Mouse (Mus musculus): ENCODE results near the gene Dop1b. TPM values are rescaled to one million over a fixed set of nuclear protein-coding genes. Genes with fewer than 3 reads are reported as not detected.
A peak's percentile ranks its signal among the peaks of the same experiment; 100 is the strongest.

Gene Dop1b
- polyA plus RNA-seq, 1 experiment = 18.9 TPM

- Histone ChIP-seq H3K4me1 (ENCODE audit: control insufficient read depth, insufficient read depth, insufficient read length, low read length) (peaks cover 15% of the 10 kb centered on the region), H3K27ac (replicated peaks; ENCODE audit: low read depth, low read length) (peak overlapping the region; percentile 14; the same call in 1 of the 2 replicates), H3K4me3 (ENCODE audit: insufficient read depth, low read depth, low read length) (no peak overlapping the region)
Measured at GRCm38 (mm10) chr16:93729801-93730721, 18.4 kb downstream of the Dop1b start.

- Histone ChIP-seq H3K4me1 (ENCODE audit: control insufficient read depth, insufficient read depth, insufficient read length, low read length) (peaks cover 15% of the 10 kb centered on the region), H3K4me3 (ENCODE audit: insufficient read depth, low read depth, low read length) (no peak overlapping the region), H3K27ac (replicated peaks; ENCODE audit: low read depth, low read length) (no peak overlapping the region)
Measured at GRCm38 (mm10) chr16:93731310-93731709, 19.6 kb downstream of the Dop1b start.

GRCm38 (mm10) chr16:93732875-93733569 lies 21.3 kb downstream of the Dop1b start:
- H3K4me1 ChIP-seq (ENCODE audit: control insufficient read depth, insufficient read depth, insufficient read length, low read length) = peaks cover 15% of the 10 kb centered on the region
- peak overlapping the region; percentile 49 for H3K27ac ChIP-seq (replicated peaks; ENCODE audit: low read depth, low read length)
- H3K4me3 ChIP-seq (ENCODE audit: insufficient read depth, low read depth, low read length) = no peak overlapping the region

- Histone ChIP-seq H3K4me1 (ENCODE audit: control insufficient read depth, insufficient read depth, insufficient read length, low read length) (no peaks in the 10 kb centered on the region), H3K4me3 (ENCODE audit: insufficient read depth, low read depth, low read length) (no peak overlapping the region), H3K27ac (replicated peaks; ENCODE audit: low read depth, low read length) (no peak overlapping the region)
Measured at GRCm38 (mm10) chr16:93739251-93739650, 27.5 kb downstream of the Dop1b start.

GRCm38 (mm10) chr16:93742903-93743302 lies 31.2 kb downstream of the Dop1b start:
- Histone ChIP-seq H3K27ac (replicated peaks; ENCODE audit: low read depth, low read length) (no peak overlapping the region), H3K4me1 (ENCODE audit: control insufficient read depth, insufficient read depth, insufficient read length, low read length) (no peaks in the 10 kb centered on the region), H3K4me3 (ENCODE audit: insufficient read depth, low read depth, low read length) (no peak overlapping the region)

GRCm38 (mm10) chr16:93744049-93744490 lies 32.4 kb downstream of the Dop1b start:
- Histone ChIP-seq H3K27ac (replicated peaks; ENCODE audit: low read depth, low read length) (no peak overlapping the region), H3K4me3 (ENCODE audit: insufficient read depth, low read depth, low read length) (no peak overlapping the region), H3K4me1 (ENCODE audit: control insufficient read depth, insufficient read depth, insufficient read length, low read length) (no peaks in the 10 kb centered on the region)

- Histone ChIP-seq H3K4me3 (ENCODE audit: insufficient read depth, low read depth, low read length) (no peak overlapping the region), H3K4me1 (ENCODE audit: control insufficient read depth, insufficient read depth, insufficient read length, low read length) (no peaks in the 10 kb centered on the region), H3K27ac (replicated peaks; ENCODE audit: low read depth, low read length) (no peak overlapping the region)
Measured at GRCm38 (mm10) chr16:93744804-93745340, 33.2 kb downstream of the Dop1b start.

- no peak overlapping the region for H3K4me3 ChIP-seq (ENCODE audit: insufficient read depth, low read depth, low read length)
- no peak overlapping the region for H3K27ac ChIP-seq (replicated peaks; ENCODE audit: low read depth, low read length)
- no peaks in the 10 kb centered on the region for H3K4me1 ChIP-seq (ENCODE audit: control insufficient read depth, insufficient read depth, insufficient read length, low read length)
Measured at GRCm38 (mm10) chr16:93746397-93746796, 34.7 kb downstream of the Dop1b start.

- H3K4me3 ChIP-seq (ENCODE audit: insufficient read depth, low read depth, low read length) = no peak overlapping the region
- no peaks in the 10 kb centered on the region for H3K4me1 ChIP-seq (ENCODE audit: control insufficient read depth, insufficient read depth, insufficient read length, low read length)
- H3K27ac ChIP-seq (replicated peaks; ENCODE audit: low read depth, low read length) = no peak overlapping the region
Measured at GRCm38 (mm10) chr16:93746957-93747356, 35.3 kb downstream of the Dop1b start.

- H3K4me1 ChIP-seq (ENCODE audit: control insufficient read depth, insufficient read depth, insufficient read length, low read length) = no peaks in the 10 kb centered on the region
- no peak overlapping the region for H3K4me3 ChIP-seq (ENCODE audit: insufficient read depth, low read depth, low read length)
- H3K27ac ChIP-seq (replicated peaks; ENCODE audit: low read depth, low read length) = no peak overlapping the region
Measured at GRCm38 (mm10) chr16:93747421-93747820, 35.7 kb downstream of the Dop1b start.

GRCm38 (mm10) chr16:93749147-93749910 lies 37.6 kb downstream of the Dop1b start:
- no peak overlapping the region for H3K27ac ChIP-seq (replicated peaks; ENCODE audit: low read depth, low read length)
- no peaks in the 10 kb centered on the region for H3K4me1 ChIP-seq (ENCODE audit: control insufficient read depth, insufficient read depth, insufficient read length, low read length)
- H3K4me3 ChIP-seq (ENCODE audit: insufficient read depth, low read depth, low read length) = no peak overlapping the region

- Histone ChIP-seq H3K4me1 (ENCODE audit: control insufficient read depth, insufficient read depth, insufficient read length, low read length) (no peaks in the 10 kb centered on the region), H3K27ac (replicated peaks; ENCODE audit: low read depth, low read length) (no peak overlapping the region), H3K4me3 (ENCODE audit: insufficient read depth, low read depth, low read length) (no peak overlapping the region)
Measured at GRCm38 (mm10) chr16:93750464-93750863, 38.8 kb downstream of the Dop1b start.

GRCm38 (mm10) chr16:93751816-93752215 lies 40.1 kb downstream of the Dop1b start:
- Histone ChIP-seq H3K4me1 (ENCODE audit: control insufficient read depth, insufficient read depth, insufficient read length, low read length) (no peaks in the 10 kb centered on the region), H3K27ac (replicated peaks; ENCODE audit: low read depth, low read length) (no peak overlapping the region), H3K4me3 (ENCODE audit: insufficient read depth, low read depth, low read length) (no peak overlapping the region)

- no peak overlapping the region for H3K27ac ChIP-seq (replicated peaks; ENCODE audit: low read depth, low read length)
- H3K4me1 ChIP-seq (ENCODE audit: control insufficient read depth, insufficient read depth, insufficient read length, low read length) = no peaks in the 10 kb centered on the region
- no peak overlapping the region for H3K4me3 ChIP-seq (ENCODE audit: insufficient read depth, low read depth, low read length)
Measured at GRCm38 (mm10) chr16:93756622-93757021, 44.9 kb downstream of the Dop1b start.

- Histone ChIP-seq H3K4me3 (ENCODE audit: insufficient read depth, low read depth, low read length) (no peak overlapping the region), H3K4me1 (ENCODE audit: control insufficient read depth, insufficient read depth, insufficient read length, low read length) (no peaks in the 10 kb centered on the region), H3K27ac (replicated peaks; ENCODE audit: low read depth, low read length) (no peak overlapping the region)
Measured at GRCm38 (mm10) chr16:93763378-93763777, 51.7 kb downstream of the Dop1b start.

All from brown adipose tissue, adult 24 weeks (tissue).